Mouse (Mus musculus): ENCODE data around the gene Dhx15.

Dhx15 gene

DNA sequence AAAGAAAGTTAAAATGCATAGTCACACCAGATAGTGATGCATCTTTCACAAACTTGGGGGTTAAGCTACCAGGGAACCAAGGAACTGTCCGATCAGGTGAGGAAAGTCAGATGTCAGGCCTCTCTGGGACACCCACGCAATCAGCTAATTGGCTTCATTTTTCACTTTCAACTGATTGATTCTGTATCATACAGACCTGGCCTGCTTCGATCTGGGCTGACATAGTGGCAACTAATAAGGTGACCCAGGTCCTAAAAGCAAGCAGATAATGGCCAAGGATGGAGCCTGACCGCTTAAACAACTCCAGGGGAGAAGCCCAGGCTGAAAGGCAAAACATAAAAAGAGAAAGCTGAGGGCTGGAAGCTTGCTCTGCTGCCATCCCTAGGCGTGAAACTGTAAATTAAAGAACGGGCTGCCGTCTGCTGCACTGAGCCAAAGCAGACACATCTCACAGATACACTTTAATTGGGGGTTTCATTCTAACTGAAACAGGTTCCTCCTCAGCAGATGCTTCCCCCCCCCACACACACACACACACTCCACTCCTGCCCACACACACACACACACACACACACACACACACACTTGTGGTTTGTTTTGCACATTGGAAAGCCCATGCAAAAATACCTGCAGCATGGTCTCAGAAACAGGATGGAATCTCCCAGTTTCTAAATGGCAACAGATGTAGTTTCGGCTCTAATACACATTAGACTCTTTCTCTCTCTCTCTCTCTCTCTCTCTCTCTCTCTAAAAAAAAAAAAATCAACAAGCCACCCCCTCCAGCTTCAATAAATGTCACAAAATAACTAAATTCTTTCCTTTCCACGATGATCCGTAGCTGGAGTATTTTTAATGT lies 79.3 kb downstream of the Dhx15 start:
- no peak for DNase-seq (ENCODE audit: low spot score)
